Mouse (Mus musculus): ENCODE data around the gene Ltn1.

Gene Ltn1

GRCm38 (mm10) chr16:87348133-87348532 is 84.3 kb downstream of the Ltn1 start:
- POLR2A ChIA-PET = no interaction called here
- CTCF ChIA-PET = no interaction called here

- ChIA-PET POLR2A (interaction anchor here in 1 of 4 experiments (0.6 to 6.0 kb wide), 2 partner anchors 14 to 88 kb away, joined by 3 to 36 read pairs; partner anchors contain the start of gene N6amt1), CTCF (no interaction called here)
Measured at GRCm38 (mm10) chr16:87341043-87341572, 91.3 kb downstream of the Ltn1 start.

GRCm38 (mm10) chr16:87334756-87335155 is 97.7 kb downstream of the Ltn1 start:
- CTCF ChIA-PET = no interaction called here
- POLR2A ChIA-PET = no interaction called here

GRCm38 (mm10) chr16:87329986-87330385 is 102.4 kb downstream of the Ltn1 start:
- ChIA-PET POLR2A (no interaction called here), CTCF (no interaction called here)

Data from embryonic stem cell, embryonic (primary cell).